Mouse (Mus musculus) erythroblast, embryonic 14.5 days (primary cell): Measurements from ENCODE around the gene Sft2d2.

Experiments used
- GATA1 ChIP-seq: IDR thresholded peaks from 2 replicates; pipeline ENCODE4 v1.6.1; 2012; ENCODE audit warnings: low read length, inconsistent platforms, mixed read lengths
- TAL1 ChIP-seq: IDR thresholded peaks from 3 replicates; pipeline ENCODE4 v1.6.1; 2012; ENCODE audit warnings: low read length, inconsistent platforms, mixed read lengths

DNA sequence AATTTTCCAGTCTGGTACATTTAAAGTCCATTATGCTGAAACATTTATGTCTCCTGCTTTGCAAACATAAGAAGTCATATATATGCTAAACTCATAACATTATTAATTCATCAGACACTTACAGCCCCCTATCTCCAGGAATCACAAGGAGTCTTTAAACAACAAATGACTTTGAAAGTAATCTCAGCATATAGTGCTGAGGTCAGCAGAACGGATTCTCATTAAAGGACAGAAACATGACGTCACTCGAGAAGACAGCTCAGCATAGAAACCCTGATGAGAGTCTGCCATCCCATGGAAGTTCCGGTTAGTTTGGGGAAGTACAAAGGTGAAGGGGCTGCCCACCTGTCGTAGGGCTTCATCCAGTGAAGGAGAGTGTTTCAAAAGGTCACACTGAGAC, 64.7 kb downstream of the Sft2d2 start:
- no peak for TF ChIP-seq GATA1
- no peak for TF ChIP-seq TAL1
